Mouse (Mus musculus) forebrain, embryonic 12.5 days (tissue): ENCODE measurements around the gene Prrc2c. TPM values are rescaled to one million over a fixed set of nuclear protein-coding genes. Genes with fewer than 3 reads are reported as not detected.

ENCODE experiments used
- ATAC-seq: fragments of 200-750 bp; cut with Nextera tagmentation; 2 replicates; pipeline ENCODE4 v1.8.0; 2017; ENCODE audit warnings: moderate TSS enrichment; ENCODE audit not compliant: low FRiP score
- H3K27ac ChIP-seq: fragments of 300-500 bp; sonication (generic); 2 replicates; pipeline ENCODE4 v1.5.1; 2016; ENCODE audit warnings: mild to moderate bottlenecking
- H3K27me3 ChIP-seq: fragments of 300-500 bp; sonication (generic); 2 replicates; pipeline ENCODE4 v1.6.1; 2016; ENCODE audit warnings: mild to moderate bottlenecking
- H3K36me3 ChIP-seq: fragments of 300-500 bp; sonication (generic); replicated peaks from 2 replicates; pipeline ENCODE4 v1.6.1; 2016; ENCODE audit warnings: mild to moderate bottlenecking
- H3K4me1 ChIP-seq: fragments of 300-500 bp; sonication (generic); 2 replicates; pipeline ENCODE4 v1.6.1; 2016
- H3K4me2 ChIP-seq: fragments of 300-500 bp; sonication (generic); 2 replicates; pipeline ENCODE4 v1.6.1; 2016; ENCODE audit warnings: mild to moderate bottlenecking, moderate library complexity
- H3K4me3 ChIP-seq: fragments of 300-500 bp; sonication (generic); replicated peaks from 2 replicates; pipeline ENCODE4 v1.5.1; 2016; ENCODE audit warnings: mild to moderate bottlenecking
- H3K9ac ChIP-seq: fragments of 300-500 bp; sonication (generic); 2 replicates; pipeline ENCODE4 v1.6.1; 2016; ENCODE audit warnings: mild to moderate bottlenecking
- H3K9me3 ChIP-seq: fragments of 300-500 bp; sonication (generic); 2 replicates; pipeline ENCODE4 v1.6.1; 2016
- WGBS: fragments of 180-500 bp; shearing (Covaris S2); methylation state at CpG from one replicate; pipeline ENCODE4 v1.1.7; 2016; 5-methylcytosine and 5-hydroxymethylcytosine counted together
- polyA plus RNA-seq: library from polyadenylated mRNA; unstranded; fragments of >200 nt; fragmentation: Nextera tagmentation; extraction: Ambion mirVana; gene quantifications from 2 replicates; pipeline ENCODE4 v1.2.1, GENCODE M21; 2016

Prrc2c gene
- polyA plus RNA-seq, 1 experiment from 2014 or later = 169 TPM

DNA sequence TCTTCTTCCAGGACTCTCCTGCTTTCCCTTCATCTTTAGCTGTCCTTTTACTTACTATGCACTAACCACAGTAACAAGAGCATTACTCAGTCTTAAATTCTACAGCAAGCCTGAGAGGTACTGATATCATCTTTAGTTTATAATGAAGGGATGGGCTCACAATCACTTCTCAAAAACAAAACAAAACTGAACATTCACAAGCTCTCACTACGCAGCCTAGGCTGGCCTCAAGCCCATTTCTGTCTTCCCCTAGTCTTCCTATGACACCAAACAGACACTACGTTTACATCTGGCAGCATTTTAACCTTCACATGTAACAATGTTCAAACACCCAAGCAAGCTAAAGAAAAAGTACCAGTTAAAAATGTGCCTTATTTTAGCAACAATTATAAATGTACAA, 1.9 kb downstream of the Prrc2c start:
- Histone ChIP-seq H3K9me3 (no peaks in the 10 kb centered on the region), H3K4me2 (peak overlapping the region; percentile 79), H3K36me3 (no peaks in the 10 kb centered on the region), H3K9ac (peak overlapping the region; percentile 99), H3K27ac (no peak overlapping the region), H3K27me3 (no peaks in the 10 kb centered on the region), H3K4me3 (peak overlapping the region; percentile 98), H3K4me1 (peaks cover 30% of the 10 kb centered on the region)
- 66% methylated on average over 2 of the region's 2 CpGs for WGBS
- ATAC-seq = no peak

DNA sequence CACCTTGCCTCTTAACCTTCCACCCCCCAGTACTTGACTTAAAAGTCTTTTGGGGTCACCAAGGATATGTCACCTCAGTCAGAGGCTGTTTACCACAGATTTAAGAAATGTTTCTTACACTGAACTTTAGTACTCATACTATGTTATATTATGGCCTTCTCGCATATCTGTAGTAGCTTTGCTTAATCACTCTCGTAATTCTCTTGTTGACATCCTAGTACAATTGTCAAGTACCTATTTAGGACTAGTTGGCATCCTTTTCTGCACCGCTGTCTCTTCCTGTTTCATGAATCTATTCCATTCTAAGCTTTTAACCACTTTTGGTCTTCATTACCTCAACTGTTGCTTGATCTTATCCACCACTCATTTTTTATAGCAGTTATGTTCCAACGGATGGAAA, 5.3 kb downstream of the Prrc2c start:
- Histone ChIP-seq H3K4me3 (no peak overlapping the region), H3K36me3 (peaks cover 3% of the 10 kb centered on the region; the same call in 1 of the 2 replicates), H3K27me3 (no peaks in the 10 kb centered on the region), H3K4me2 (no peak overlapping the region), H3K4me1 (peaks cover 37% of the 10 kb centered on the region), H3K9ac (no peak overlapping the region), H3K9me3 (no peaks in the 10 kb centered on the region), H3K27ac (no peak overlapping the region)
- 91% methylated on average over 4 of the region's 4 CpGs for WGBS
- no peak for ATAC-seq

DNA sequence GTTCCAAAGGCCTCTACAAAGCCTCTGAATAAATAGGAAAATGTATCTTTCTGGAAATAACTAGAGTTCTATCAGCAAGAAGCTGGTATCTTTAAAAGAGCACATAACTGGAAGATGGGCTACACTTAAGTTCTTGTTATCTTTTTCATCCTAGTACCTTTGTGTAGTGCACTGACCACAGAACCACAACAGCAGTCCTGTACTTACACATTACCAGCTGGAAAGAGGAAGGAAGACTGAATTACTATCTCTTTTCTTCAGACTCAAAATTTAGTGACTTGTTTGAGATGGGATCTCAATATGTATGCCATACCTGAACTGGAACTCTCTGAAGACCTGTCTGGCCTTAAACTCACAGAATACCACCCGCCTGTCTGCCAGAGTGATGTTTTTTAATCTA, 6.1 kb downstream of the Prrc2c start:
- 90% methylated on average over 1 of the region's 1 CpGs for WGBS
- Histone ChIP-seq H3K9ac (no peak overlapping the region), H3K36me3 (peaks cover 3% of the 10 kb centered on the region; the same call in 1 of the 2 replicates), H3K4me3 (no peak overlapping the region), H3K27ac (no peak overlapping the region), H3K4me1 (peaks cover 40% of the 10 kb centered on the region), H3K4me2 (no peak overlapping the region), H3K27me3 (no peaks in the 10 kb centered on the region), H3K9me3 (no peaks in the 10 kb centered on the region)
- ATAC-seq = no peak

DNA sequence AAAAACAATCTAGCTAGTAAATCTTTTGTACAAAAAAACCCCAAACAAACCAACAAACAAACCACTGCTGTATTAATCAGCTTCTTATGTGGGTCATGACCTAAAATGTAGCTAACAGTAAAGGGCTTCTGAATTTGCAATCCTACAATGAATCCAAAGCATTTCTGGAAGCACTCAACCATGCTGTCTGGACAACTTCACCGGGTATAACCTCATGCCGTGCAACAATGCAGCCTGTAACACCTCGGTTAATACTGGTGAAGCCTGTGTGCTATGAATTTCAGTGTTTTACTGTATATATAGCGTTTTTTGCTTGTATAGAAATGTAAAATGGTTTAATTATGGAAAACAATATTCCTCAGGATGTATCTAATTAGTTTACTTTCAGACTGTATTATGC, 8.3 kb downstream of the Prrc2c start:
- no peak overlapping the region for H3K9ac ChIP-seq
- H3K4me3 ChIP-seq = no peak overlapping the region
- no peaks in the 10 kb centered on the region for H3K27me3 ChIP-seq
- 72% methylated on average over 4 of the region's 4 CpGs for WGBS
- ATAC-seq = no peak
- H3K4me2 ChIP-seq = no peak overlapping the region
- peaks cover 3% of the 10 kb centered on the region; the same call in 1 of the 2 replicates for H3K36me3 ChIP-seq
- peaks cover 19% of the 10 kb centered on the region for H3K4me1 ChIP-seq
- no peak overlapping the region for H3K27ac ChIP-seq
- no peaks in the 10 kb centered on the region for H3K9me3 ChIP-seq

DNA sequence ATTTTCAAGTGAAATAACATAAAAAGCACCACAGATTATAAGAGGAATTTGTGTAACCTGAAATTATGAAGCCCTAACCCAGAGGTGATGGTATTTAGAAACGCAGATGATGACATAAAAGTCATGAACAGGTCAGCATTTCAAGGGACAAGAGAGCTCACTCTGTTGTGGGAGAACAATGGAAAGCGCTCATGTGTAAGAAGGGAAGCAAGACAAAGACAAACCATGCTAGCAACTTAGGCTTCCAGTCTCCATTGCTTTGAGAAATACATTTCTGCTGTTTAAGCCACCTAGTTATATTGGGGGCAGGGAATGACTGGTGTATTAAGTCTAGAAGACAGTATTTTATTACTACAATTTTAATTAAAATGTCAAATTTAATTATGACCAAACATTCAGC, 10.9 kb downstream of the Prrc2c start:
- Histone ChIP-seq H3K27me3 (no peaks in the 10 kb centered on the region), H3K4me3 (no peak overlapping the region), H3K36me3 (peaks cover 3% of the 10 kb centered on the region; the same call in 1 of the 2 replicates), H3K4me2 (no peak overlapping the region), H3K9ac (no peak overlapping the region), H3K9me3 (no peaks in the 10 kb centered on the region), H3K27ac (no peak overlapping the region), H3K4me1 (peaks cover 11% of the 10 kb centered on the region)
- 44% methylated on average over 2 of the region's 2 CpGs for WGBS
- ATAC-seq = no peak

DNA sequence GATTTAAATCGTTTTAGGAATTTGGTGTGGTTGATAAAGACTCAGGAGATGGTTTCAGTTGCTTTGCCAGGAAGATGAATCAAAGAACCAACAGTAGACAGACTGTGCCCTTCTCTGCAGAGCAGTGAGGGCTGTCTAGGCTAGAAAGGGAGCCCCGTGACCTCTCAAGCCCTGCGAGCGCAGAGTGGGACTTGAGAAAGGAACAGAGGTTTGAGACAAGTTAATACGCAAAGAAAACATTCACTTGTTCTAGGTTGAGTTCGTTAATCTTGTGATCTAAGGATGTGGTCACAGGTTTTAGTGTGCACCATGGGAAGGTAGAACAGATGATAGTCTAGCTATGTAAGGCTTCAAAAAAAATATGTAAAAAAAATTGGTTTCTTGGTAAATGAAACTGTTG, 12.4 kb downstream of the Prrc2c start:
- WGBS = 87% methylated on average over 6 of the region's 6 CpGs
- H3K4me3 ChIP-seq = no peak overlapping the region
- no peak overlapping the region for H3K27ac ChIP-seq
- H3K4me1 ChIP-seq = peaks cover 11% of the 10 kb centered on the region
- H3K4me2 ChIP-seq = no peak overlapping the region
- H3K27me3 ChIP-seq = no peaks in the 10 kb centered on the region
- peaks cover 13% of the 10 kb centered on the region for H3K36me3 ChIP-seq
- ATAC-seq = no peak
- H3K9me3 ChIP-seq = no peaks in the 10 kb centered on the region
- no peak overlapping the region for H3K9ac ChIP-seq

DNA sequence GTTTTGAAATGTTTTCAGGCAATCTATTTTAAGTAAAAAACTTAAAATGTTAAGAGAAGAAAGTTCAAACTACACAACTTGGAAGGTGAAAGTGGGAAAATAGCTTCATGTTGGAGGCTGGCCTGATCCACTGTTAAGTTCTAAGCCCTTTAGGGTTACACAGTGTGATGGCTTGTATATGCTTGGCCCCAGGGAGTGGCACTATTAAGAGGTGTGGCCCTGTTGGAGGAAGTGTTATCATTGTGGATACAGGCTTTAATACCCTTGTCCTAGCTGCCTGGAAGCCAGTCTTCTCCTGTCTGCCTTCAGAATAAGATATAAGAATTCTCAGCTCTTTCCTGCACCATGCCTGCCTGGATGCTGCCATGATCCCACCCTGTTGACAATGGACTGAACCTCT, 16.7 kb downstream of the Prrc2c start:
- Histone ChIP-seq H3K4me2 (no peak overlapping the region), H3K4me1 (no peaks in the 10 kb centered on the region), H3K9me3 (no peaks in the 10 kb centered on the region), H3K27me3 (no peaks in the 10 kb centered on the region), H3K27ac (no peak overlapping the region), H3K4me3 (no peak overlapping the region), H3K36me3 (peaks cover 36% of the 10 kb centered on the region), H3K9ac (no peak overlapping the region)
- no peak for ATAC-seq

DNA sequence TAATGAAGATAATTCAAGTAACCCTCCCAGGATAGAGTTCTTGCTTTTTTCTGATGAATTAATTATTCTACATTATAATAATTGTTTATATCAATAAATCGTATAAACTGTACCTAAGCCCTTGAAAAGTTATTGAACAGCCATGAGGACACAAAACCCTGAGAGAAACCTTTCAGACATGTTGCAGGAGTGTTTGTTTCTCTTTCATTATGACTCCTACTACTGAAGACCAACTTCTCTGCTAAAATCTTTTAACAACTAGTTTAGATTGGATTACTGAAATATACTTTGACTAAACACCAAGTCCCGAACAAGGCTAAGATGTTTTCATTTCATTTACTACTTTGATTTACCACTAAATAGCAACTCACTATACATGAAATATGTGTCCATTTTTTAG, 19.7 kb downstream of the Prrc2c start:
- no peak overlapping the region for H3K27ac ChIP-seq
- peaks cover 55% of the 10 kb centered on the region for H3K36me3 ChIP-seq
- H3K4me2 ChIP-seq = no peak overlapping the region
- no peak for ATAC-seq
- H3K4me1 ChIP-seq = no peaks in the 10 kb centered on the region
- 94% methylated on average over 2 of the region's 2 CpGs for WGBS
- H3K4me3 ChIP-seq = no peak overlapping the region
- no peaks in the 10 kb centered on the region for H3K9me3 ChIP-seq
- H3K9ac ChIP-seq = no peak overlapping the region
- no peaks in the 10 kb centered on the region for H3K27me3 ChIP-seq

DNA sequence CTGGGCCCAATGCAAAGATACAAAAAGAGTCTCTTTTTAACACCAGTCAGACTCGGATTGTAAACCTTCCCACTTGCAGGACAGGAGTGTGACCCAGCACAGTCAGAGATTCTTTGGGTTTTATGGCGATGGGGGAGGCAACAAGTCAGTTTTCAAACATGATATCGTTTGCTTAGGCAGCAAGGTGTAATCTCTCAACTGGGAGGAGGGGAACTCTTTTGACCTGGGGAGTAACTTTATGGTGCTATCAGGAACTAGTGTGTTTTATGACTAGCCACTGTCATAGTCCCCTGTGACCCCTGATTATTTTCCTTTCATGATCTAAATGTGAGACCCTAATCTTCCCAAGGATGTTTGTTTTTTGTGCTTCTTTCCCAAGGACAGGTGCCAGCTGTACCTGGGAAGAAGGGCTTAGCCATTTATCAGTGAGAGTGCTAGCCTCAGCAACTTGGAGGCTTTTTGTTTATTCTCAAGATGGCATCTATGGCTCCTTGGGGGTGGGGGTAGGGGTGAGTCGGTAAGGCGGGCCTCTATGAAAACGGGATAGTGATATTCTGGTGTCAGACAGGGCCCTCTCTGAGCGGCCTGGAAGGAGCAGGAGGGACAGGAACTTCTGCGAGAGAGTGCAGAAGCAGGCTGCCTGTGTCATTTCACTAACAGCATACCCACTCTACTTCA, 39.8 kb downstream of the Prrc2c start:
- no peak overlapping the region for H3K4me2 ChIP-seq
- ATAC-seq = no peak
- H3K27ac ChIP-seq = no peak overlapping the region
- no peaks in the 10 kb centered on the region for H3K4me1 ChIP-seq
- H3K27me3 ChIP-seq = no peaks in the 10 kb centered on the region
- no peak overlapping the region for H3K4me3 ChIP-seq
- WGBS = 86% methylated on average over 8 of the region's 8 CpGs
- no peaks in the 10 kb centered on the region for H3K9me3 ChIP-seq
- no peak overlapping the region for H3K9ac ChIP-seq
- H3K36me3 ChIP-seq = peaks cover 73% of the 10 kb centered on the region

DNA sequence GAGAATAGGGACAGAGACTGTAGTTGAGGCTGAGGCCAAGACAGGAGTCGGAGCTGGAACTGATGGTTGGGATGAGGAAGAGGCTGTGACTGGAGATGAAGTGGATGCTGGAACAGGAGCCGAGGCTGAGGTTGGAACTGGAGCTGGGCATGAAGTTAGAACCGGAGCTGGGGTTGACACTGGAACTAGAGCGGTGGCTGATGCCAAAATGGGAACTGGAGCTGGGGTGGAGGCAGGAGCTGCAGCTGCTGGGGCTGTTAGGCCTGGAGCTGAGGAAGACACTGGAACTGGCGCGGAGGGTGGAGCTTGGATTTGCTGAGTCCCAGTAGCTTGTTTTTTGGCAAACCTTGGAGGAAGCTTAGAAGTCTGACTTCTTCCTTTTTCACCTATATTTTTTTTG, 42.5 kb downstream of the Prrc2c start:
- WGBS = 95% methylated on average over 6 of the region's 6 CpGs
- peaks cover 76% of the 10 kb centered on the region for H3K36me3 ChIP-seq
- no peak for ATAC-seq

DNA sequence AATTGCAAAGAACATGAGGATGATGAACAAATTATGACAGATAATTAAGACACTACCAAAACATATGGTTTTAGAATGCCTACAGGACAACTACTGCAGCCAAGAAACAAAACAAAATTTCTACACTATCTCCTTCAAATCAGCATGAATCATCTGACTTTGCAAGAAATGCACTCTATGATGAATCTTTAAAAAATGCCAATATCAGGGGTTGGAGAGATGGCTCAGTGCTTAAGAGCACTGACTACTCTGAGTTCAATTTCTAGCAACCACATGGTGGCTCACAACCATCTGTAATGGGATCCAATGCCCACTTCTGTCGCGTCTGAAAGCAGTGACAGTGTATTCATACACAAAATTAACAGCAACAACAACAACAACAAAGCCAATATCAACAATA, 46.6 kb downstream of the Prrc2c start:
- Histone ChIP-seq H3K4me3 (no peak overlapping the region), H3K4me1 (no peaks in the 10 kb centered on the region), H3K9me3 (no peaks in the 10 kb centered on the region), H3K27me3 (no peaks in the 10 kb centered on the region), H3K4me2 (no peak overlapping the region), H3K9ac (no peak overlapping the region), H3K27ac (no peak overlapping the region), H3K36me3 (peaks cover 79% of the 10 kb centered on the region)
- no peak for ATAC-seq
- 93% methylated on average over 2 of the region's 2 CpGs for WGBS

More for the DNA sequence above, 42.5 kb downstream of the Prrc2c start:
- H3K9me3 ChIP-seq = no peaks in the 10 kb centered on the region
- no peak overlapping the region for H3K4me2 ChIP-seq
- no peaks in the 10 kb centered on the region for H3K4me1 ChIP-seq
- H3K4me3 ChIP-seq = no peak overlapping the region
- H3K9ac ChIP-seq = no peak overlapping the region
- no peak overlapping the region for H3K27ac ChIP-seq
- no peaks in the 10 kb centered on the region for H3K27me3 ChIP-seq

DNA sequence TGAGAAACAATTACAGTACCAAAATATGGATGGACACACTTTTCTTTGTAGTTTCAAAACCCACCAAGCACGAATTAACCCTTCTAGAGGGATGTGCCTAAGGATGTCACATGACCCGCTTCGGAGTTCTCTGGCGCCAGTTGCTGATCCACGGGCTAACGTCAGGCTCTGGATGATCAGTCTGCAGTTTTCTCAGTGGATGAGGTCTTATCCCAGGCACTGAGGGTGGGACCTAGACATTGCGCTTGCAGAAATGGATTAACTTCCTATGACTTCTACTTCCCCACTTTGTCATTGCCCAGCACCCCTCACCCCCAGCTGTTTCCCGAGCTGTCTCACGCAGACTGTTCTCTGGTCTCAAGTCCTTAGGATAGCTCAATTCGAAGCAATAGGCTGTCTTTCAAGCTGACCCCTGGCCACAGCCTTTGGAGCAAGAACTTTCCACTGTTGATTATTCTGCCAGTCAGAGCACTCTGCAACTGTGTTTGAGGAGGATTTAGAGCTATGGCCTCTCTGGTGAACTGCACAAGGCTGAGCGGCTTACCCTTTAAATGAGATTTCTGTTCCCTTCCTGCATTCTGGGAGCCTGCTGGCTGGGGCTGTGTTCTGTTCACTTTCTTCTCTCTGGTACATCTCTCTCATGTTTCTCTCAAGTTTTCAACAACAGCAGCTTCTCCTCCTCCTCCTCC, 74.7 kb downstream of the Prrc2c start:
- peak overlapping the region; percentile 45 for H3K9ac ChIP-seq
- WGBS = 3% methylated on average over 11 of the region's 11 CpGs

More for the DNA sequence above, 74.7 kb downstream of the Prrc2c start:
- no peak overlapping the region for H3K27ac ChIP-seq
- H3K4me1 ChIP-seq = peaks cover 7% of the 10 kb centered on the region
- no peaks in the 10 kb centered on the region for H3K27me3 ChIP-seq
- no peaks in the 10 kb centered on the region for H3K9me3 ChIP-seq
- H3K36me3 ChIP-seq = peaks cover 14% of the 10 kb centered on the region
- peak overlapping the region; percentile 55 for H3K4me2 ChIP-seq
- ATAC-seq = peak; percentile 83
- H3K4me3 ChIP-seq = peak overlapping the region; percentile 25
